Mouse (Mus musculus) A20 (cell line): ENCODE results near the gene Dlg3.

ENCODE experiments used
- DNase-seq: peaks from one replicate; pipeline ENCODE4 v3.0.0-alpha.2; 2011; ENCODE audit warnings: low read depth, low spot score

The Dlg3 gene

DNA sequence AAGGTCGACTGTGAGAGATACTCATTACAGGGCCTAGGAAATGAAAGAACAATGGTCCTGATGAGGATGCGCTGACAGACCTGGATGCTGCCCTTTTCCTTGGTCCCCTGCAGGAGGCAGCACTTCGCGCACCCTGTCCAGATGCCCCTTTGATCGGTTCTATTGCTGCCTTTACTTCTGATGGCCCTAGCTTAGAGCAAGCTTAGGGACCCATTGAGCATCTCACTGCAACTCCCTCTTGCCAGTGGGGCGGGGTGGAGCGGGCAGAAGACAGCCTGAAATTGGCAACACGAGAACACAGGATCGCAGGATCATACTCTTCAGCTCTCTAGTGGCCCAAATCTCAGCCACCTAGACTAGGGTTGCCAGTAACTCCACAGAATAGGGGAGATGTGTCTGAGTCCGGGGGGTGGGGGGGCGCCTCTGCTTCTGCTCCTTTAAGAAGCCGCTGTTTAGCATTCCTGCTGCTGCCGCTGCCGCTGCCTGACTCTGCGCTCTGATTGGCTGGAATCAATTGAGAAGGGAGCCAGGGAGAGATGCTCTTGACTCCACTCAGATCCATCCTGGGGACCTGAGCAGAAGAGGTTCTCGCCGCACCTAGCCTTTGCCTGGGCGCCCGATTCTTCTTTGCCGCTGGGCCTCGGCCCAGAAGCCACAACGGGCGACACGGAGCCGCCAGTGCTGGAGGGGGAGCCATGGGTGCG, at the start of gene Dlg3:
TSS of gene Dlg3 (plus strand) at position 542 of the 704 bp plus-strand sequence.
- no peak for DNase-seq

- DNase-seq, result no peak
Measured at GRCm38 (mm10) chrX:100728947-100729346, 38.6 kb upstream of the Dlg3 start.

- DNase-seq, result no peak
Measured at GRCm38 (mm10) chrX:100729665-100730188, 37.8 kb upstream of the Dlg3 start, which contains the start of gene Gdpd2. TSS of gene Gdpd2 (plus strand) at chrX:100729873.

DNA sequence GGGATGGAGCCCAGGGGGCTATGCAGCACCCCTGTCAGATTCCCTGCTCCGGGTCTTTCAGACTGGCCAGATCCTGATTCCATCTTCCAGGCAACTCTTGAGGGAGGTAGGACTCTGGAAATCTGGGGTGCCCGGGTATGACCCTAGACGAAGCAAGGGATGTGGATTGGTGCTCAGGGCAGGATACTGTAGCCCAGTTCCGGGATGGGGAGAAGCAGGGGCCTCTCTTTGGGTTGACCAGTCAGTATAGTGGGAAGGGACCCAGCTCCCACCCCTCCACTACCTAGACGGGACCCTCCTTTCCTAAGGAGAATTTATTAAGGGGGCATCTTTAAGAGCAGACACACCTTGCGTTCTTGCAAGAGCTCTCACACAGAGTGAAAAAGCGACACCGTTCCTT, 37.3 kb upstream of the Dlg3 start:
- no peak for DNase-seq

- DNase-seq, result no peak
Measured at GRCm38 (mm10) chrX:100734359-100734758, 33.2 kb upstream of the Dlg3 start.

GRCm38 (mm10) chrX:100738918-100739317, 28.6 kb upstream of the Dlg3 start:
- peak; percentile 29 for DNase-seq

DNA sequence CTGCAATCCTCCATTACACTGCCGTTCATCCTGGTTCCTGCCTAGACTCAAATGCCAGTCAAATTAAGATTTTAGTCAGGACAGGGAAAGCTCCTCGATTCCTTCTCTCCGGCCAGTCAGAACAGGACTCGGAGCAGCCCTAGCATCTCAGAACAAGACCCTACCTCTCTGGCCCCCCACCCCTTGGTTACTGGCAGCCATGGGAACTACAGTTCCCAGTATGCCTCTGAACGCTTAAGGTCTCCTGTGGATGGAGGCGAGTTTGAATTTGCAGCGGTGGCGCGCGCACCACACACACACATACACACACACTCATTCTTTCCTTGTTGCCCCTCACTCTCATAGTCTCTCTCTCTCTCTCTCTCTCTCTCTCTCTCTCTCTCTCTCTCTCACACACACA, 28.1 kb upstream of the Dlg3 start:
- DNase-seq, result no peak

DNA sequence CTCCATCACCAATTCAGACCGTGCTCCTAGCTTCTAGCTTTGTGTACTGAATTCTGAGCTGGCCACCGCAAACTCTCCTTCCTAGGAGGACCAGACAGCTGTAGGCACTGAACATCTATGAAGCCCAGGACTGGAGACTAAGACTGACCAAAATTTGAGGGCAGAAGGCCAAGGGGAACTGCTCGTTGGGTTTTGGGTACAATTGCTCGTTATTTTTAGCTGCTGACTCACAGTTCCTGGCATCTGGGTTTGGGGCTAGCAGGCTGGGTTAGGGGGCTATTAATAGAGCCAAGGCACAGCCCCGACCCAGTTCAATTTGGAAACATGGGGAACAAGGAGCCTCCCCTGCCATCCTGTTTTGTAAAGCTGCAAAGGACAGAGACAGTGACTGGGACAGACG, 26.7 kb upstream of the Dlg3 start:
- no peak for DNase-seq

DNA sequence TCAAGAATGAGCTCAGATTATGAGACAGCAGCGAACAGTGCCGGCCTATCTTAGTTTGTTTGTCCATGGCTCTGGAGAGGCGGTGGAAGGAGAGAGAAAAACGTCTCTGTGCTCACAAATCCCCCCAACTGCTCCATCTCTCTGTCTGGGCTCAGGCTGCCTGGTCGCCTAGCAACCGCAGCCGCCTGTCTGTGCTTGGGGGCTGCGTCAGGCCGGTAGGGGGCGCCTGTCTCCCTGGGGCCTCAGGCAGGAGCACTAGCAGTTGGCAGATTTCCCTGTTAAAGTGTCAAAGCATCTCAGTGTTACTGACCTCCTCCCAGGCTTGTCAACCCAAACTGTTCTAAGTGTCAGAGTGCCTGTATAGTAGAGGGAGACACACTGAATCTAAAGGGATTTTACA, 25.6 kb upstream of the Dlg3 start:
- peak; percentile 52 for DNase-seq

GRCm38 (mm10) chrX:100765855-100766254, 1.7 kb upstream of the Dlg3 start:
- peak; percentile 66 for DNase-seq

GRCm38 (mm10) chrX:100767885-100768626, 534 bp downstream of the Dlg3 start:
- no peak for DNase-seq

DNA sequence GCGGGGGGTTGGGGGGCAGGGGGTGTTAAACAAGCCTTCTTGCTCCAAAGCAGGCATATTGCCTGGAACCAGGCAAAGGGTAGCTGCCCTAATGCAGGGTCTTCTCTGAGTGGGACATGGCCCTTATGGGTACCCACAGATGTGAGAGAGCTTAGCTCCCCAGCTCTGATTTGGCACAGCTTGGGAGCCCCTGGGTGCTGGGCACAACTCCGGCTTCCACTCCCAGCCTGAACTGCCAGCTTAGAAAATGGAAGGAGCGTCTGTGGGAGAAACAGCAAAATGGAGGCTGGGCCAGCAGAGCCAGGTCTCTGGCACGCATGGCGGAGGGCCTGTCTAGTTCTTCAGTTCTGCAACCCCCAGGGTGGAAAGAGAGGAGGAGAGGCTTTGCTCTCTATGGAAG, 1.8 kb downstream of the Dlg3 start:
- DNase-seq, result no peak

DNA sequence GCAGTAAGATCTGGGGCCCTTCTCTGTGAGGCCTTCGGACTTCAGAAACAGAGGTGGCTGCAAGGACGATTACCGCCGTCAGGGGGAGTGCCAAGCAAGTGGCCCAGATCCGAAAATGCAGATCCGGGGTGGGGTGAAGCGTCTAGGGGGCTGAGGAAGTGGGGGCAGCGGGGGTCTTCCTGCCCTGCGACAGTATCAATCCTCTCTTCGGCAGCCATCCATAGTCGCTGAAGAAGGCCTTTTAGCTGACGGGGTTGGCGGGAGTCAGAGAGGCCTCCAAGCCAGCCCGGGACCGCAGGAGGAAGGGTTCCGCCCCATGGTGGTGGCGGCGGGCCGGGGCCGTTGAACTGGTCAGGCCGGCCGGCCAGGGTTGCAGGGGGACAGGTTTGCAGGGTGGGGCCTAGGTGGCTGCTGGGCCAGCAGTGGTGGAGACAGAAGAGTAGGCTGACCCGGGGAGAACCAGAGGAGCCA, 6.9 kb downstream of the Dlg3 start:
- DNase-seq, result peak; percentile 69

DNA sequence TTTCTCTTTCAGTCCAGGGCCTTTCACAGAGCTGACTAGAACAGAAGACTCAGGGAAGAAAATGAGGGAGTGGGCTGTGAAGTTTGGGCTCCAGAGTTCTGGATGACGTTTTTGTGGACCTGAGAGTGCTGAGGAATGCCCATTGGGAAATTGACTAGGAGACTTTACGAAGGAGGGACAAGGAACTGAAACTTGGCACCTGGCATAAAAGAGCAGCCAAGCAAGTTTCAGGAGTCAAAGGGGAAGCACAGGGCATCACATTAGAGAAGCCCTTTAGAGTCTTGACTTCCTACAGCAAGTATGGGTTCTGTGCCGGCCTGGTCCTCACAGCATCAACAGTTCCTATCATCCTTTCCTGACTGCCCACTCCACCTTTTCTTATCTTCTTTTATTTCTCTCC, 7.9 kb downstream of the Dlg3 start:
- DNase-seq, result peak; percentile 46

GRCm38 (mm10) chrX:100776494-100776893, 9.0 kb downstream of the Dlg3 start:
- DNase-seq, result peak; percentile 19

DNA sequence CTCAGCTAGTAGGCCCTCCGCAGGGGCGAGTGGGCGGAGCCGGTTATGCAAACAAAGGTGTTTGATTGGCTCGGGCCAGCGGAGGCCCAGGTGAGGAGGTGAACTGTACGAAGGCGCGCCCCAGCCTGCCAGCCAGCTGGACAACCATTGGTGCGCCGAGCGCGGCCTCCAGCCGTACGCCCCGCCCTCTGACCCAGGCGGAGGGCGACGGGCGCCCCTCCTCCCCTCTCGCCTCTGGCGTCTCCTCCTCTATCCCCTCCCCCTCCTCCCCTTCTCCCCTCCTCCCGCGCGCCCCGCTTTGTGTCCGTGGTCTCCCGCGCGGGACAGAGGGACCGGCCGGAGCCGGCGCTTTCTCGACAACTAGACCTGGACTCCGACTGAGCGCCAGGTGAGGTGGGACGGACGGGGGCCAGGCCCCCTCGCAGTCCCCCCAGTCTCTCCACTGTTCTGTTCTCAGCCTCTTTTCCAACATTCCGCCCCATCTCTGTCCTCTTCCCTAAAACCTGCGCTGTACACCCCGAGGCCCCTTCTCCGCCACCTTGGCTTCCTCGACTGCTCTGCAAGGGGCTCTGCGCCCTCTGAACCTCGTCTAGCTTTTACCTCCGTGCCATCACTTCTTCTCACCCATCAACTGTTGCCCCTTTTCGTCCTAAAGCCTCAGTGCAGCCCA, 9.6 kb downstream of the Dlg3 start:
- DNase-seq, result no peak

- no peak for DNase-seq
Measured at GRCm38 (mm10) chrX:100777655-100778234, 10.2 kb downstream of the Dlg3 start.

GRCm38 (mm10) chrX:100778397-100778796, 10.9 kb downstream of the Dlg3 start:
- no peak for DNase-seq

GRCm38 (mm10) chrX:100789322-100789721, 21.8 kb downstream of the Dlg3 start:
- no peak for DNase-seq

DNA sequence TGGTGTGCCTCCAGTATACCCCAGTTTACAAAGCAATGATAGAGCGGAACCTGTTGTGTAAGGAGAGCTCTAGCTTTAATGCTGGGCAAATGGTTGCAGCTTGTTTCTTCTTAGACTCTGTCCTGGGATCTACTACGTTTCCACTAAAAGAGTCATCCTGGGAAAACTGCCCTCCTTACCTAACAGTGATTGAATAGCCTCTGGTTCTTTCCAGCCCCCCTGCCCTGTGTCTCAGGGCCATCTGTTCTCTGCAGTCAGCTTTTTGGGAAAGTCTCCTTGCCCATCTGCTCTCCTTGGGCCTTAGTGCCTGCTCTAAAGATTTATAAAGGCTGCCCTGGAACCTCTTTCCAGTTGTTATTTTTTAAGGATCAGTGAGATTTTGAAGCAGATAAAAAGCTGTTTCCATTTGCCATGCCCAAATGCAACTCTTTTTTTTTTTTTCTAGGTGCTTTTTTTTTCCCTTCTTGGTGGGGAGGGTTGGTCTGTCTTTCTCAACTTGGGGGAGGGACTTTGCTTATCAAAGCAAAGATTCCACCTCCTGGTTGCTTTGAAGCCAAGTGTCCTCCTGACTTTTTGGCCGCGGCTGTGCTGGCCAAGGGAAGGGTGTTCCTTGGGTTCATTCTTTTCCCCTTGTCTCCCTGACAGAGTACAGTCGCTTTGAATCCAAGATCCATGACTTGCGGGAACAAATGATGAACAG, 28.7 kb downstream of the Dlg3 start:
- no peak for DNase-seq

DNA sequence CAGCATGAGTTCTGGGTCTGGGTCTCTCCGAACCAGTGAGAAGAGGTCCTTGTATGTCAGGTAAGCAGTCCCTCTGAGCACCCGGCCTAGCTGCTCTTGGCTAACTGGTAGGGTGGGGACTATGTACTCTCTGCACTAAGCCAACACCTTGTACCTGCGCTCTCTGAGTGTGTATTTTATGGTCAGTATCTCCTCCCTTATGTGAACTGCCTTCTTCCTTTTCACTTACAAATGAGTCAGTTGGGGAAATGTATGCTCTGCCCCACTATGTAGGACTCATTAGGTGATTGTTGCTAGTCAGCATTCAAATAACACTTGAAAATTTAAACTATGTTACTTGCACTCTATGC, 29.2 kb downstream of the Dlg3 start:
- DNase-seq, result no peak
